Mouse (Mus musculus) erythroid progenitor cell, adult 5-6 weeks (primary cell): ENCODE data around the gene Sycp3. TPM values are rescaled to one million over a fixed set of nuclear protein-coding genes. Genes with fewer than 3 reads are reported as not detected.
"Not testable (repeated sequence)": the region's sequence is repeated elsewhere in the genome, so short reads cannot be mapped to it uniquely, and the experiment has no call there.

Experiments used
- ATAC-seq: replicated peaks from 2 replicates; pipeline ENCODE4 v1.8.0; 2016; ENCODE audit warnings: moderate number of reproducible peaks, mild to moderate bottlenecking, moderate TSS enrichment, inconsistent platforms; ENCODE audit not compliant: poor library complexity, low FRiP score, severe bottlenecking
- total RNA-seq, 2 experiments: library from RNA; stranded (forward) in 1 of 2; stranded (reverse) in 1 of 2; fragments of 150-400 nt in 1 of 2; fragments of 186-747, 209-891 nt in 1 of 2; gene quantifications; 2 replicates each; pipeline versions ENCODE4 v1.2.3 to v1.2.4; 2015 to 2017; ENCODE audit warnings: low replicate concordance in 2 of 2

The Sycp3 gene
- total RNA-seq, 2 experiments from 2014 or later, result not detected

- no peak for ATAC-seq
Observed at GRCm38 (mm10) chr10:88496864-88497564, 37.6 kb downstream of the Sycp3 start.

GRCm38 (mm10) chr10:88499993-88500392 lies 40.6 kb downstream of the Sycp3 start:
- no peak for ATAC-seq

GRCm38 (mm10) chr10:88501370-88501769 lies 42.0 kb downstream of the Sycp3 start:
- no peak for ATAC-seq

GRCm38 (mm10) chr10:88501886-88502765 lies 42.8 kb downstream of the Sycp3 start:
- ATAC-seq, result no peak

GRCm38 (mm10) chr10:88502919-88503318 lies 43.5 kb downstream of the Sycp3 start:
- no peak for ATAC-seq

GRCm38 (mm10) chr10:88503421-88504314 lies 44.3 kb downstream of the Sycp3 start, which contains the start of gene Chpt1:
Gene Chpt1 (minus strand): TSS chr10:88504073.
- ATAC-seq, result peak; percentile 89

GRCm38 (mm10) chr10:88504481-88504880 lies 45.1 kb downstream of the Sycp3 start:
- ATAC-seq, result no peak

GRCm38 (mm10) chr10:88505256-88505655 lies 45.9 kb downstream of the Sycp3 start:
- ATAC-seq, result no peak

- ATAC-seq, result no peak
Observed at GRCm38 (mm10) chr10:88507691-88508143, 48.3 kb downstream of the Sycp3 start.

GRCm38 (mm10) chr10:88510503-88511271 lies 51.3 kb downstream of the Sycp3 start:
- no peak for ATAC-seq

GRCm38 (mm10) chr10:88511355-88511754 lies 52.0 kb downstream of the Sycp3 start:
- no peak for ATAC-seq

- no peak for ATAC-seq
Observed at GRCm38 (mm10) chr10:88513574-88514135, 54.3 kb downstream of the Sycp3 start.

GRCm38 (mm10) chr10:88514495-88514894 lies 55.1 kb downstream of the Sycp3 start:
- peak; percentile 65 for ATAC-seq

GRCm38 (mm10) chr10:88515049-88515448 lies 55.7 kb downstream of the Sycp3 start:
- not testable (repeated sequence) for ATAC-seq

GRCm38 (mm10) chr10:88522795-88523194 lies 63.4 kb downstream of the Sycp3 start:
- ATAC-seq, result no peak
